Mouse (Mus musculus) hindbrain, embryonic 16.5 days (tissue): Measurements from ENCODE around the gene Jakmip3. TPM values are rescaled to one million over a fixed set of nuclear protein-coding genes. Genes with fewer than 3 reads are reported as not detected.

Experiments
- ATAC-seq: fragments of 200-750 bp; cut with Nextera tagmentation; 2 replicates; pipeline ENCODE4 v1.8.0; 2017; ENCODE audit warnings: moderate TSS enrichment, moderate library complexity
- H3K27ac ChIP-seq: fragments of 300-500 bp; sonication (generic); 2 replicates; pipeline ENCODE4 v1.5.1; 2014; ENCODE audit warnings: low read depth, mild to moderate bottlenecking, control low read depth, low read length, moderate library complexity
- H3K27me3 ChIP-seq: fragments of 300-500 bp; sonication (generic); replicated peaks from 2 replicates; pipeline ENCODE4 v1.6.1; 2014; ENCODE audit warnings: low read length; ENCODE audit not compliant: control insufficient read depth, insufficient read depth
- H3K36me3 ChIP-seq: fragments of 300-500 bp; sonication (generic); 2 replicates; pipeline ENCODE4 v1.6.1; 2014; ENCODE audit warnings: mild to moderate bottlenecking, low read length, moderate library complexity, mixed read lengths; ENCODE audit not compliant: control insufficient read depth, insufficient read depth
- H3K4me1 ChIP-seq: fragments of 300-500 bp; sonication (generic); 2 replicates; pipeline ENCODE4 v1.6.1; 2014; ENCODE audit warnings: low read depth, low read length; ENCODE audit not compliant: control insufficient read depth, insufficient read depth
- H3K4me2 ChIP-seq: fragments of 300-500 bp; sonication (generic); 2 replicates; pipeline ENCODE4 v1.6.1; 2014; ENCODE audit warnings: mild to moderate bottlenecking, low read length, control low read depth, moderate library complexity
- H3K4me3 ChIP-seq: fragments of 300-500 bp; sonication (generic); 2 replicates; pipeline ENCODE4 v1.5.1; 2014; ENCODE audit warnings: mild to moderate bottlenecking, low read length, control low read depth, moderate library complexity
- H3K9ac ChIP-seq: fragments of 300-500 bp; sonication (generic); 2 replicates; pipeline ENCODE4 v1.6.1; 2014; ENCODE audit warnings: low read depth, mild to moderate bottlenecking, control low read depth, low read length, moderate library complexity
- H3K9me3 ChIP-seq: fragments of 300-500 bp; sonication (generic); 2 replicates; pipeline ENCODE4 v1.6.1; 2014; ENCODE audit warnings: mild to moderate bottlenecking, low read length, moderate library complexity; ENCODE audit not compliant: control insufficient read depth
- WGBS: fragments of 180-500 bp; shearing (Covaris S2); extraction: QIAGEN DNeasy Blood & Tissue Kit; methylation state at CpG from one replicate; pipeline ENCODE4 v1.1.7; 2014; 5-methylcytosine and 5-hydroxymethylcytosine counted together
- polyA plus RNA-seq: library from polyadenylated mRNA; unstranded; fragments of >200 nt; fragmentation: Nextera tagmentation; extraction: Ambion mirVana; gene quantifications from 2 replicates; pipeline ENCODE4 v1.2.1, GENCODE M21; 2015

Jakmip3 gene
- polyA plus RNA-seq, 1 experiment from 2014 or later, result 12.5 TPM

GRCm38 (mm10) chr7:139063406-139063805, 122.9 kb downstream of the Jakmip3 start:
- H3K9ac ChIP-seq, result no peak overlapping the region
- no peaks in the 10 kb centered on the region for H3K27me3 ChIP-seq
- no peak overlapping the region for H3K4me2 ChIP-seq
- no peak overlapping the region for H3K4me3 ChIP-seq
- no peaks in the 10 kb centered on the region for H3K9me3 ChIP-seq
- H3K4me1 ChIP-seq, result no peaks in the 10 kb centered on the region
- H3K36me3 ChIP-seq, result no peaks in the 10 kb centered on the region
- no peak overlapping the region for H3K27ac ChIP-seq
- WGBS, result 55% methylated on average over 4 of the region's 4 CpGs
- ATAC-seq, result no peak

GRCm38 (mm10) chr7:139068182-139068623, 127.7 kb downstream of the Jakmip3 start:
- Histone ChIP-seq H3K4me2 (no peak overlapping the region), H3K4me1 (no peaks in the 10 kb centered on the region), H3K9me3 (no peaks in the 10 kb centered on the region), H3K4me3 (no peak overlapping the region), H3K36me3 (no peaks in the 10 kb centered on the region), H3K27me3 (no peaks in the 10 kb centered on the region), H3K9ac (no peak overlapping the region), H3K27ac (no peak overlapping the region)
- WGBS, result 0% methylated on average over 2 of the region's 2 CpGs
- ATAC-seq, result peak; percentile 83

GRCm38 (mm10) chr7:139074189-139074588, 133.7 kb downstream of the Jakmip3 start:
- H3K27ac ChIP-seq, result no peak overlapping the region
- 17% methylated on average over 6 of the region's 6 CpGs for WGBS

GRCm38 (mm10) chr7:139075054-139075794, 134.7 kb downstream of the Jakmip3 start:
- Histone ChIP-seq H3K36me3 (no peaks in the 10 kb centered on the region), H3K27ac (0 out of 2 replicates have a peak overlapping the region, but pooled peaks have one; percentile 50), H3K27me3 (no peaks in the 10 kb centered on the region), H3K4me1 (peaks cover 29% of the 10 kb centered on the region), H3K4me3 (no peak overlapping the region), H3K9me3 (no peaks in the 10 kb centered on the region), H3K4me2 (no peak overlapping the region), H3K9ac (no peak overlapping the region)
- WGBS, result 18% methylated on average over 14 of the region's 14 CpGs
- ATAC-seq, result no peak

More at GRCm38 (mm10) chr7:139074189-139074588, 133.7 kb downstream of the Jakmip3 start:
- H3K4me1 ChIP-seq, result peaks cover 29% of the 10 kb centered on the region
- H3K36me3 ChIP-seq, result no peaks in the 10 kb centered on the region
- ATAC-seq, result 0 out of 2 replicates have a peak, but pooled peaks have one; percentile 32
- no peaks in the 10 kb centered on the region for H3K27me3 ChIP-seq
- no peak overlapping the region for H3K4me3 ChIP-seq
- no peak overlapping the region for H3K9ac ChIP-seq
- no peak overlapping the region for H3K4me2 ChIP-seq
- no peaks in the 10 kb centered on the region for H3K9me3 ChIP-seq

- Histone ChIP-seq H3K27ac (peak overlapping the region; percentile 45), H3K9ac (no peak overlapping the region), H3K4me3 (no peak overlapping the region), H3K4me2 (no peak overlapping the region), H3K4me1 (peaks cover 29% of the 10 kb centered on the region), H3K9me3 (no peaks in the 10 kb centered on the region), H3K27me3 (no peaks in the 10 kb centered on the region), H3K36me3 (no peaks in the 10 kb centered on the region)
- 9% methylated on average over 7 of the region's 7 CpGs for WGBS
- ATAC-seq, result peak; percentile 46; the same call in 1 of the 2 replicates
These were observed 136.8 kb downstream of the Jakmip3 start for GRCm38 (mm10) chr7:139077283-139077682.

- Histone ChIP-seq H3K36me3 (no peaks in the 10 kb centered on the region), H3K9ac (no peak overlapping the region), H3K4me3 (no peak overlapping the region), H3K27ac (peak overlapping the region; percentile 45), H3K9me3 (no peaks in the 10 kb centered on the region), H3K27me3 (no peaks in the 10 kb centered on the region), H3K4me2 (no peak overlapping the region), H3K4me1 (peaks cover 29% of the 10 kb centered on the region)
- ATAC-seq, result peak; percentile 28; the same call in 1 of the 2 replicates
- WGBS, result 28% methylated on average over 6 of the region's 6 CpGs
These were observed 137.7 kb downstream of the Jakmip3 start for GRCm38 (mm10) chr7:139078181-139078580.

- H3K9me3 ChIP-seq, result no peaks in the 10 kb centered on the region
- H3K27ac ChIP-seq, result no peak overlapping the region
- no peak overlapping the region for H3K4me3 ChIP-seq
- no peak for ATAC-seq
- H3K36me3 ChIP-seq, result no peaks in the 10 kb centered on the region
- 66% methylated on average over 7 of the region's 7 CpGs for WGBS
- no peak overlapping the region for H3K4me2 ChIP-seq
- no peaks in the 10 kb centered on the region for H3K27me3 ChIP-seq
- H3K9ac ChIP-seq, result no peak overlapping the region
- peaks cover 29% of the 10 kb centered on the region for H3K4me1 ChIP-seq
These were observed 138.6 kb downstream of the Jakmip3 start for GRCm38 (mm10) chr7:139079141-139079540.

- peaks cover 17% of the 10 kb centered on the region for H3K4me1 ChIP-seq
- no peaks in the 10 kb centered on the region for H3K36me3 ChIP-seq
- H3K27ac ChIP-seq, result no peak overlapping the region
- 68% methylated on average over 4 of the region's 4 CpGs for WGBS
- ATAC-seq, result no peak
- H3K4me2 ChIP-seq, result no peak overlapping the region
- H3K4me3 ChIP-seq, result no peak overlapping the region
- no peaks in the 10 kb centered on the region for H3K27me3 ChIP-seq
- H3K9me3 ChIP-seq, result no peaks in the 10 kb centered on the region
- H3K9ac ChIP-seq, result no peak overlapping the region
These were observed 140.2 kb downstream of the Jakmip3 start for GRCm38 (mm10) chr7:139080714-139081113.

GRCm38 (mm10) chr7:139081158-139081557, 140.6 kb downstream of the Jakmip3 start:
- no peak overlapping the region for H3K9ac ChIP-seq
- H3K27ac ChIP-seq, result no peak overlapping the region
- H3K4me3 ChIP-seq, result no peak overlapping the region
- H3K27me3 ChIP-seq, result no peaks in the 10 kb centered on the region
- no peak overlapping the region for H3K4me2 ChIP-seq
- WGBS, result 39% methylated on average over 5 of the region's 5 CpGs
- H3K36me3 ChIP-seq, result no peaks in the 10 kb centered on the region
- H3K4me1 ChIP-seq, result peaks cover 14% of the 10 kb centered on the region
- H3K9me3 ChIP-seq, result no peaks in the 10 kb centered on the region
- no peak for ATAC-seq
